Mouse (Mus musculus) gastrocnemius, postnatal 36 days (tissue): Measurements from ENCODE around the gene Tsr3. TPM values are rescaled to one million over a fixed set of nuclear protein-coding genes. Genes with fewer than 3 reads are reported as not detected.

Source experiments
- DNase-seq, 2 experiments: peaks; one replicate each; pipeline ENCODE4 v3.0.0; 2022
- intact Hi-C: fragments of 180-260 bp; cut with DNase I; formaldehyde crosslinking; loops from one replicate; pipeline ENCODE4 v1.15.1; 2025
- total RNA-seq, 2 experiments: library from RNA; stranded (reverse); gene quantifications; 2 replicates each; pipeline ENCODE4 v1.2.3; 2021

The Tsr3 gene
- total RNA-seq, 2 experiments from 2014 or later: 15.8 to 18.4 TPM

DNA sequence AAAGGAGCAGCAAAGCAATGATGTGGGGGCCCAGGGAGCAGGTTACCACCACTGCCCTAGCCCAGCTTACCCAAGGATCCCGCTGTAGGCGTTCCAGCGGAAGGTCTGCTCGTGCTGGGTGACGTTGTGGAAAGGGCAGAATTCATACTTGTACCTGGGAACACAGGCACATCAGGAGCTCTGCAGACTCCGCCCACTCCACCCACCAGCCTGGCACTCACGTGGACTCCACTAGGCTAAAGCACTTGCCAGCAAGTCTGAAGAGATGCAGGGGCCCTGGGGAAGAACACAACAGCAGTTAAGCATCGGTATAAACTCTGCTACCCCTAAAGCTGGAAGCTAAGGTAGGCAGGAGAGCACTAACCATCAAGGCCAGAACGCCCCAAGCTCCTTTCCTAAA lies 4.3 kb upstream of the Tsr3 start:
- no peak for DNase-seq
- intact Hi-C loops: no loop called here

DNA sequence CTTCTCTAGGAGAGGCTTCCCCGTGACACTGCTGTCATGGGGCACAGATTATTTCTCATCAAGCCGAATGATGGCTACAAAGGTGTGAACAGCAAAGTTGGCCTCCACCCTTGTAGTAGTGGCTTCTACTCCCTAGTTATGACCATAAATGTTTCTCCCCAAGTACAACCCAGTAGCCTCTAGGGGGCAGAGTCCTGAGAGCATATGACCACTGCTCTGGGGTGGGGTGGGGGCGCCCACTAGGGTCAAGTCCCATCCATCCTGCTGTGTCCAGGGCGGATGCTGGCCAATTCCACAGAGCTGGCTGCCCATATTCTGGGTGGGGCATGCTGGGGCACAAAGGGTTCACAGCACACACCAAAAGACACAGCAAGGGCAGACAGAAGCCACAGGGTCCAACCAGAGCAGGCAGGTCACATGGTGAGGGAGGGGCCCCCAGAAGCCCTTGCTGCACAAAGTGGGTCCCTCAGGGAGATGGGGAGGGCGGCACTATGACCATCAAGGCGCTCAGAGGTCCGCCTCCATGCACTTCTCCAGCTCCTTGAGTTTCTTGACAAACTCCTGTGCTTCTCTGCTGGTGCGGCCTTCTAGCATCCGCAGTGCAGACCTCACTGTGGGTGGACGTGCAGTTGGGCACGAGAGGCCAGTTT lies 3.3 kb downstream of the Tsr3 start:
- DNase-seq: no peak
- intact Hi-C loops: no loop called here

DNA sequence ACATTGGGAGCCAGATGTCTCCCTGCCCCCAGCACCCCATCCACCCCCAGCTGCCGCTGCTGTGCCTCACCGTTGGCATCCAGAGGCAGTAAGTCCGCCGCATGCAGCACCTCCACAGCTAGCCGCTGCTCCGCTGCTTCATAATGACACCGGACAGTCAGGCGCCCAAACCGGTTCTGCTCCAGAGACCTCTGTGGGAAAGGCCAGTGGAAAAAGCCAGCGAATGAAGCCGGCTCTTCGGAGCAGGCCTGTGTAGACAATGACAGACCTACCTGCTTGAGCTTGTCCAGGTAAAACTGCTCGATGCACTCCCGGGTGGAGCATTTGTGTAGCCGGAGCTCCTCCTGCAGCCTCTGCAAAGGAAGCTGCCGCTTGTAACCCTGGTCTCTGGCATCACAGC lies 4.3 kb downstream of the Tsr3 start:
- intact Hi-C loops: no loop called here
- DNase-seq: no peak

DNA sequence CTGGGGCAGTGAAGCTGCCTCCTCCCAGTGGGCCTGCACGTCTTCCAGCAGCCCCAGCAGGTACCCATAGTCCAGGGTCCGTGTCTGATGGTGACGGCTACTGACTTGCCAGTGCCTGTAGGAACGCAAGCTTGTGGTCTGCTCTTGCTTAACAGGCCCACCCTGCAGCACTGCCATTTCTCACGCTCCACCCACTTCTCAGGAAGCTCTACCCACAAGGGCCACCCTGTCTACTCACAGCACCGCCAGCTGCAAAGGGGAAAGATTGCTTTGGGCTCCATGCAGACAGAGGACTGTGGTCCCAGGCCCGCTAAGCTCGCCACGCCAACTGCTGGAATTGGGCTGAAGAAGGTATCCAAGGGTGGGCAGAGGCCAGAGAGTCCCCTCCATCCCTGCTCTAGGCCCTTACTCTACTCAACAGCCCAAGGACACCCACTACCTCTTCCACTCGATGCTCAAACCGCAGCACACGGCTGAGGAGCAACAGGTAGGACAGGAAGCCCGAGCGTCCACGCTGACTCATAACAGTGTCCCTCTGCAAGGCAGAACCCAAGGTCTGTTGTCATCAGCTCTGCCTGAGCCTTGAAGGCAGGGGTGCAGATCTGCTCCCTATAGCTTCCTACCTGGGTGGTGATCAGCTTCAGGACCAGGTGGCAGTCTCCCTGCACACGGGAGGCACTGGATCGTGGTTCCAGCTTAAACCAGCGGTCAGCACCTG lies 8.2 kb downstream of the Tsr3 start:
- DNase-seq: no peak
- intact Hi-C loops: no loop called here

DNA sequence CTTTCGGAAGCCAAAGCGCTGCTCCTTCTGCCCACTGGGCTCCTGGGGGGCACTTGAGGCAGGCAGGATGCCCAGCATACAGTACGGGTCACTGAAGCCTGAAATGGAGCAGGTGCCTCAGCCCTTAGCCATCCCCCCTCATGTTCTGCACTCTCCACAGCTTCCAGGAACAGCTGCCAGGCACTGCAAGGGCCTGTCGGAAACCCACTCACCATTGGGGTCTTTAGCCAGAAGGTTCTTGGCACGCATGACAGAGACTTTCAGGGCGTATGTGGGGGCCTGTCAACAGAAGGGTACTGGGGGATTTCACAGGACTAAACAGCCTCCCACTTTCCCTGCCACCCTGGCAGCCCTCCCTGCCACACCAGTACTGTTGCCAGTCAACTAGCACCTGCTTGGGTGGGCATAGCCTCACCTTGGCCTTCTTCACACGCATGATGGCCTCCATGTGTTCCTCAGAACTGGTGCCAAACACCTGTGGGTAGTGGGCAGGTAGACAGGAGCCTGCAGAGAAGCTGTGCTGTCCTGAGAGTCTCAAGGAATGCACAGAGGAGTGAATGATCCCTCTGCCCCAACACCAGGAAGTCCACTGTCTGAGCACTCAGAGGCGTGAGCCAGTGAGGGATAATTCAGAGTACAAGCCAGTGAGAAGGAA lies 10.3 kb downstream of the Tsr3 start:
- DNase-seq: no peak
- intact Hi-C loops: no loop called here

DNA sequence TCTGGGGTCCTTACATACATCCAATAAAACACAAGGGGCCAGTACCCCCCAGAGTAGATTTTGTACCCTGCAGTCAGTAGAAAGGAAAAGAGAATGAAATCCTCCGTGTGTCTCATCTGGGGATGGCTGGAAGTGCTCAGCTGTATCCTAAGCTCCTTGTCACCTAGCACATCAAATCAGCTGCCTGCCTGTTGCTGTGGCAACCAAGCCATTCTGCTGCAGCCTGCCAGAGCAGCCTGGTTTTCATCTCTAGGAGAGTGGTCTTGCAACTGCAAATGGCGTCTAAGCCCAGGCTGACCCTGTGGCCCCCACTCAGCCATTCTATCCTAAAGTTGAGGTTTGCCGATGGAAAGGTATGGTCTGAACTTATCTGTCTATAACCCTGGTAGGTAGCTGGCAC lies 12.7 kb downstream of the Tsr3 start:
- intact Hi-C loops: no loop called here
- no peak for DNase-seq

DNA sequence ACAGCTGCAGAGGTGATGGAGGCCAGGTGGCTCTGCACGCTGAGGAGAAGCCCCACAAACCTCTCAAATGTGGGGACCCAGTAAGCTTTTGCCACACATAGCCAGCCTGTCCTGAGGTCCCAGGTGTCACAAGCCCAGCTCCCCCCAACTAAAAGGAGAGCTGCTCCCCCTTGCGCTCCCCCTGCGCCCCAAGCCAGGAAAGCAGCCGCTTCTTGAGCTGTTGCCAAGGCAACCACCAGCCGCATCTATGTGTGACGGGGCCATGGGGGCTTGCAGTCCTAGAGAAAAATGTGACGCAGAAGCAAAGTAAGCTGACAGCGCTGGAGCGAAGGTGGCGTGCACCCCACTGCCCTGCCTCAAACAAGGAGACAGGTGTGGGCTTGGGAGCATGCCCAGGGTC lies 13.8 kb downstream of the Tsr3 start:
- intact Hi-C loops: no loop called here
- DNase-seq: no peak

DNA sequence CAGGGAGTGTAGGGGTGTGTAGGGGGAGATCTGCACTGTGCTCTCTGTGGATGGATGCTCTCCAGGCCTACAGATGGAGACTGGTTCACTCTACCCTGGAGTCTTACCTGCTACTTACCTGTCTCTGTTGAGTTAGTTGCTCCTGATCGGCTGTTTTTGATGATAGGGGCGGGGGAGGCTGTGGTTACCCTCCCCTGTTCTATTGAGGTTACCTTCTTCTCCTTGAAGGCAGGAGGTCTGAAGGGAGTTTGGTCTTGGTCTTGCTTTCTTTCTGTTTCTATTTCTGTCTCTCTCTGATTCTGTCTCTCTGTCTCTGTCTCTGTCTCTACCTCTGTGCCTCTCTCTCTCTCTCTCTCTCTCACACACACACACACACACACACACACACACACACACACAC lies 15.1 kb downstream of the Tsr3 start:
- intact Hi-C loops: no loop called here

DNA sequence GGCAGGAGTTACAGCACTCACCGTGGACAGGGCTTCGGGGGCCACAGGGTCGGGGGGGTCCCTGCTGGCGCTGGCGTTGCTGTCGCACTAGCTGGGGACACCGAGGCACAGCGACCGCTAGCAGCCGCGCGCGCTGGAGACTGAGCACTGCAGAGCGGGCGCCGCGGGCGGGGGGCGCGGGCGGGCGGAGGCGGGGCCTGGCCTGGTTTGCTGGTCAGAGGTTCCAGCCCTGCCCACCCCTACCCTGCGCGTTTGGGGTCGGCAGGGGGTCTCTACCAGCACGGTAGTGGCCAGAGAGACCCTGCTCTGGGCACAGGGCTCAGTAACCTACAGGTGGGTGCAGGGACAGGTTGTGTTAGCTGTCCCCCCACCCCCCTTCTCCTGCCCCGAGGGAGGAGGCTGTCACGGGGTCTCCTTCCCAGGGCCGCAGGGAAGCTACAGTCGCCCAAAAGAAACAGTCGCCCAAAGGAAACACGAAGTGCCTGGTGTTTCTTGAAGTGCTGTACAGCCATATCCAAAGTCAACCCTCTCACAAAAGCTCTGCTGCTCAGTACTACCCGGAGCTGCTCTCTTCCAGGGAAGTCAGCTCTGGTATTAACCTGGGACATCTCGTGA lies 16.3 kb downstream of the Tsr3 start, which contains the start of gene Baiap3:
TSS of gene Baiap3 (minus strand) at position 225 of the 615 bp plus-strand sequence.
- intact Hi-C loops: no loop called here

More for the DNA sequence above, 15.1 kb downstream of the Tsr3 start:
- no peak for DNase-seq

DNA sequence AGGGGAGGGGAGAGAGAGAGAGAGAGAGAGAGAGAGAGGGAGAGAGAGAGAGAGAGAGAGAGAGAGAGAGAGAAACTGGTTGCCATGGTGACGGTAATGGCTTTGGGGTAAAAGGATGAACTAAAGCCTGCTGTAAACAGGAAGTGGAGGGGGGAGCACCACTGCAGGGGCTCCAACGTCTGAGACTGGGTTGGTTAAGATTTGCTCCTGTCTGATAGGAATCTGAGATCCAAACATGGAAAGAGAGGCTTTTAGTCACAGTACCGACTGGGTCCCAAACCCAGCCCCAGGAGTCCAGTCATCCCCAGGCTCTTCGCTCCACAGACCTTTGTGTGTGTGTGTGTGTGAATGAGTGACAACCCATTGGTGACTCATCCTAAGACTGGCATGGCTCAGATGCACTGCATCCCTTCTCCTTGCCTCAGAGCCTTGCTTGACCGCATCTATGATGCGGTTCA lies 17.9 kb downstream of the Tsr3 start:
- DNase-seq: no peak
- intact Hi-C loops: no loop called here

More for the DNA sequence above, 16.3 kb downstream of the Tsr3 start, which contains the start of gene Baiap3:
- DNase-seq: no peak

DNA sequence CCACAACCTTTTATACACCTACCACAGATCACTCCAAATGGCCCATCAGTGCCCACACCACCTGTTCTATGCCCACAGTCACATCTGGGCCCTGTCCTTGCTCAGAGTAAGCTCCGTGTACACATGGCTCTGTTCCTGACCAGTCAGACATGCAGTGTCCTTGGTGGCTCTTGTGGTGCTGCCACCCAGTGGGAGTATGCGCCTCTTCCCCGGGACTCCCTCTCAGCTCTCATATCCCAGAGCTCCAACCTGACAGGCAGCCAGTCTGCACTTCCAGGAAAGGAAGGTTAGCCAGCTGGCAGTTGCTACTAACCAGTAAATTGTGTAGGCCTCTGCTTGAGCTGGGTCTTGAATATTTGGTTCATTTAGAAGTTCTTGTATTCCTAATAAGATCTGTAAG lies 24.5 kb downstream of the Tsr3 start:
- intact Hi-C loops: no loop called here
- DNase-seq: no peak

DNA sequence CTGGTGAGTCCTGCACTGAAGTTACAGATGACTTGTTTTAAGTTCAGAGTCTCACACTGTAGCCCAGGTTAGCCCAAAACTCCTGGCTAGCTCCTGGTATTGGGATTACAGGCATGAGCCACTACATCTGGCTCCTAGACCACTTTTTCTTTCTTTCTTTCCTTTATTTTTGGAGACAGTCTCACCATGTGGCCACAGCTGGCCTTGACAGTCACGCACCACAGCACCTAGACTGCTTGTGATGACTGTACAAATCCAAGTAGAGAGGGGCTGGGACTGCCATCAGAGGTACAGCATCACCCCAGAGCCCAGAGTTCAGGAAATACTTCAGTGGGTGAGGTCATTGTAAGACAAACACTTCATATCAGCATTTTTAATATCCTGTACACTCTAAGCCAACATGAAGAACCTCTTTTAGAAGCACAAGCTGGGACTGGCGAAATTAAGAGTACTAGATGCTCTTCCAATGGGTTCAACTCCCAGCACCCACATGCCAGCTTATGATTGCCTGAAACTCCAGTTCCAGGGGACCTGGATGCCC lies 30.9 kb downstream of the Tsr3 start:
- no peak for DNase-seq
- intact Hi-C loops: loop anchor here (5.0 kb wide), 1 partner anchor 84 kb away; the partner anchor contains the start of gene Unkl

DNA sequence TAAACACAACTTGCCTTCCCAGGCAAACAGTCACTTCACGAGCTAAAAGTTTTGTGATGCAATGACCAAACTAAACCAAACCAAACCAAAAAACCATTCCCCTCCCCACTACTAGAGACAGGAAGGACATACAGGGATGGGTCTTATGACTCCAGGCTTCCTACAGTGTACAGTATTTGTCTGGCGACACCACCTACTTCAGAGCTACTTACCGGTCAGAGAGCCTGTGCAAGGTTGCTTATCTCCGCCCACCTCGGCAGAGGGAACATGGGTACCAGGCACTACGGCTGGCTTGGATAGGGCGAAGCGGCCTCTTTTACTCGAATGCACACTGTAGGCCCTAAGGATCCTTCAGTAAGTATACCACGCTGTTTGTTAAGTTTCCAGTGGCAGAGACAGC lies 32.4 kb downstream of the Tsr3 start:
- DNase-seq: no peak
- intact Hi-C loops: loop anchor here (5.0 kb wide), 1 partner anchor 85 kb away; the partner anchor contains the start of gene Unkl

DNA sequence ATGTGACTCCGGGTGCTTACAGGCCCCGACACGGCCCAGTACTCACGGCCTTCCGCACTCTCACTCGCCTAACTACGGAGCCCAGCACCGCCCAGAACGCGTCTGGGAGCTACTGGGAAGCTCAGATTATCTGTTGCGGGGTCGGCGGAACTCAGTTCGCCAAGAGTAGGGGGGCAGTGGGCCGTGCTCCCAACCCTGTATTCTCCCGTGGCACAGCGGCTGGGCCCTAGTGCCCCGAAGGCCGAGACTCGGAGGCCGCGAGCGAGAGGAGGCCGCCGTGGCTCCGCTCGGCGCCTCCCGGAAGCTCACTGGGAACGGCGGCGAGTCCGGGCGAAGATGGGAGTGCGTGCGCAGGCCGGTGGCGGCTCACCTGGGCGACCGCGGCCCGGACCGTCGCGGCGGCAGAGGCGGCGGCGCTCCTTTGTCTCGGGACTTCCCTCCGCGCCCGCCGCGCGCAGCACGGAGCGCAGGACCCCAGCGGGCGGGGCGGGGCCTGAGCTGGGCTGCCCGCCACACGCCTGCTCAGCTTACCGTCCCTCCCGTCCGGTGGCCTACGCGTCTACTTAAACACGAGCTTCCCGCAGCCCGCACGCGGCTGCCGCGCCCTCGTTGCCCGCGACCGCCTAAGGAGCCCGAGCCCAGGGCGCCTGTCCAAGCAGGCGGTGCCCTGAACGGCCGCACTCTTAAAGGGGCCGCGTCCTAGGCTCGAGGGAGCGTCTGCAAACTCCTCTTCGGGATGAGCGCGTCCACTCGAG lies 33.2 kb downstream of the Tsr3 start:
- peak in 1 of 2 experiments; percentile 81 for DNase-seq

DNA sequence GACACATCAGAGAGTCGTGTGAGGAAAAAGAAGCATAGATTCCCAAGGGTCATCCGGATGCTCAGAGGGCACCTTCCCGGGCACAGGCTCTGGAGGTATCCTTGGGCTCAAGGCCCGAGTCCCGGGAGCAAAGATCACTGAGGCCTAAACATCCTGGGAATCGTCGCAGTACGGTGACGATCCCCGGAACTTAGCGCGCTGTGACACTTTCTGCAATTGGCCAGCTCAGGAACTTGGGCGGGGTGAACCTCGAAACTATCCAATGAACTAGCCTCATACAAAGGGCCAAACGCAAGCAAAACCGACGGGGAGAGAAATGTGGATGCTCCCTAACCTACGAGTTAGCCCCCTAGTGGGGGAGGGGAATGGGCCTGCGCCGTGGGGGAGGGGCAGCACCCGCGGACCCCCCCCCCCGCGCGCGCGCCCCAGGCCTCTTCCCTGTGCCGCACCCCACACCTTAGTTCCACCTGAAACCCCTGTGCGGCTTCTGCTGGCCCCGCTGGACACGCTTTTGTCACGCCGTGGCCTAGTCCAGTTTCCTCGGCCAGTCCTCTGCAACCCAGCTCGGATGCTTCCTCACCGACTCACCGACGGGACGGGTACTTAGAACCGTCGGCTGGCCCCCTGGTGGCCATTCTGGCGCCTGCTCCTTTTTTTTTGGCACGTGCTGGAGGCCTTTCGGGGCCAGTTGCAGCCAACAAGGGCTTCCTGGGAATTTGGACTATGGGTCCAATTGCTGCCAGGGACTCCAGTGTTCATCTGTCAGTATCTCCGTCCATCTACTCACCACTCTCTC lies 33.9 kb downstream of the Tsr3 start:
- intact Hi-C loops: loop anchor here (5.0 kb wide), 1 partner anchor 87 kb away; the partner anchor contains the start of gene Unkl
- peak; percentile 89 to 99 for DNase-seq

More for the DNA sequence above, 33.2 kb downstream of the Tsr3 start:
- intact Hi-C loops: loop anchor here (5.0 kb wide), 1 partner anchor 86 kb away; the partner anchor contains the start of gene Unkl

DNA sequence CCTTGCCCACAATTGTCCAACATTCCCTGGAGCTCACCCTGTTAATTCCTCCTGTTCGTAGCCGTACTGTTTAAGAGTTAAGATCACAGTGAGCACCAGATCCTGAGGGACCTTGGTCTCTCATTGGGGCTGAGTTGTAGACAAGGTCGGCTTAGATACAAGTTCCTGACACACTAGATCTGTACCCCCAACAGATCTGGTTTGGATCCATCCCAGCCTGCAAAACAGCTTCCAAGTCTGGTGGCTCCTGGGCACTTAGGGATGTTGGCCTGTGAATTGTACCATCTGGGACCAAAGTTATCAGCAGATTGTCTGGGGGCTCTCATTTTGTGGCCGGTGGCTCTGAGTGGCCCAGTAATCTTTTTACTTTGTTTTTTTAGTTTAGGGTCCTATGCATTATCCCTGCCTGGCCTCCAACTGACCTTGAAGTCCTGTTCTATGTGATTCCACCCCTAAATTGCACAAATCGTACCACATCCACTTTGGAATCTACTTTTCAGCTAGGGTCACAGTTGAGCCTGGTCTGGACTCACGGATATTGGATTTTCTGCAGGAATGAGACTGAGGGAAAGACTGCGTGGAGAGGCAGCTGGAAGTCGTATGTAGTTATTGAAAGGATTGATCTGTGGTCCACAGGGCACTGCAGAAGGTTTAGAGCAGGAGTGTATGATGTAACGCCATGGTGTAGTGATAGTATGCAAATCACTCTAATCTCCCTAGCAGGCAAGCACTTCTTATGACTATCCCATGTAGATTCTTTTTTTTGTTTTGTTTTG lies 34.8 kb downstream of the Tsr3 start, which contains the start of gene Ube2i:
TSS of gene Ube2i (minus strand) at position 52 of the 776 bp plus-strand sequence.
- intact Hi-C loops: loop anchor here (5.0 kb wide), 1 partner anchor 87 kb away; the partner anchor contains the start of gene Unkl
- no peak for DNase-seq

DNA sequence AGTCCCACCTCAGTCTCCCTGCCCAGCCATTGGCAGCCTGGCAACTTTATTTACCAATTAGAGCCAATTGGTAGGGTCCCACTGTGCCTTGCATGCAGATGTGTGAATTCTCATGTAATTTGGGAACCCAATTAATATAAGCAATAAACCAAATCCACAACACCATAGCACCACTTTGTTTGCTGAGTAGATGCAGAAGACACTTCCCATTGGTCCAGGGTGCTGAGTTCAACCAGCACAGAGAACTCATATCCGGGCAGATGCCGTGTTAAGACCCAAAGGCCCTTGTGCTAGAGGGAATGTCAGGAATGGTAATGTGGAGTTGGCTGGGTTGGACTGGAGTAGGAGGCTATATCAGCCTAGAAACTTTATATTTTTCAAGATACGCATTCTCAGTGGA lies 35.9 kb downstream of the Tsr3 start:
- intact Hi-C loops: no loop called here
- DNase-seq: no peak

DNA sequence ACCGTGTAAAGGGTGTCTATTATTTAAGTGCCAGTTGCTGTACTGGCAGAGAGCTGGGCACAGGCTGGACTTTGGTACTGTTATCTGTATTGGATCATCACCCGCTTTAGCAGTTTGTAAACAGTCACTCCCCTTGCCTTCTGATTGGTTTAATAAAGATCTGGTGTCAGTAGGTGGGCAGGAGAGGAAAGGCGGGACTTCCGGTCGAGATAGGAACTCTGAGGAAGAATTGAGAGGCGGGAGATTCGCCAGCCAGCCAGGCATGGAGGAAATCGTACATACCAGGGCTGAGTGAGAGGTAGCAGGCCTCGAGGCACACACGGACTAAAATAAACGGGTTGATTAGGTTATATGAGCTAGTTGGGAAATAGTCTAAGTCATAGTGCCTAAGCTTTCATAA lies 42.2 kb downstream of the Tsr3 start:
- intact Hi-C loops: no loop called here
- DNase-seq: no peak
